Mouse (Mus musculus) heart, adult 9 months (tissue): Measurements from ENCODE around the gene Srsf10.

Experiments used
- DNase-seq, 2 experiments: peaks; one replicate each; pipeline ENCODE4 v3.0.0; 2022; ENCODE audit warnings: low spot score in 2 of 2

Srsf10 gene

GRCm38 (mm10) chr4:135855536-135856222 lies at the start of gene Srsf10:
Gene Srsf10, plus strand, starts transcription at chr4:135855747.
- peak; percentile 94 to 96 for DNase-seq

DNA sequence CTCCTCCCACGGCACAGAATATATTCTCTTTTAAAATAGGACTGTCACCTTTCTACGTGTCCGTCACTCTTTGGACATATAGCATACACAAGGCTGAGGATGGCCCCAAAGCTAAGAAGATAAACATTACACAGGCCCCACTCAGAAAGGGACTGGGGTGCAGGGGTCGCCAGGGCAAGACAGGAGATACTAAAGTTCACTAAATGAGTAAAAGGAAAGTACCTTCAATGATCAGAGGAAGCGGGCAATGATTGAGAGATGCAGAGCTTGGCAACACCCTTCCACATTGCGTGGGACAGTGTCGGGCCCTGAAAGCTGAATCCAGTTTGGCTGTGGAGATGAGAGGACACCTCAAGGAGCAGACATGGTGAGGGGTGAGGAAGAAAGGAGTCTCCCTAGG lies 40.7 kb upstream of the Srsf10 start:
- DNase-seq = no peak

DNA sequence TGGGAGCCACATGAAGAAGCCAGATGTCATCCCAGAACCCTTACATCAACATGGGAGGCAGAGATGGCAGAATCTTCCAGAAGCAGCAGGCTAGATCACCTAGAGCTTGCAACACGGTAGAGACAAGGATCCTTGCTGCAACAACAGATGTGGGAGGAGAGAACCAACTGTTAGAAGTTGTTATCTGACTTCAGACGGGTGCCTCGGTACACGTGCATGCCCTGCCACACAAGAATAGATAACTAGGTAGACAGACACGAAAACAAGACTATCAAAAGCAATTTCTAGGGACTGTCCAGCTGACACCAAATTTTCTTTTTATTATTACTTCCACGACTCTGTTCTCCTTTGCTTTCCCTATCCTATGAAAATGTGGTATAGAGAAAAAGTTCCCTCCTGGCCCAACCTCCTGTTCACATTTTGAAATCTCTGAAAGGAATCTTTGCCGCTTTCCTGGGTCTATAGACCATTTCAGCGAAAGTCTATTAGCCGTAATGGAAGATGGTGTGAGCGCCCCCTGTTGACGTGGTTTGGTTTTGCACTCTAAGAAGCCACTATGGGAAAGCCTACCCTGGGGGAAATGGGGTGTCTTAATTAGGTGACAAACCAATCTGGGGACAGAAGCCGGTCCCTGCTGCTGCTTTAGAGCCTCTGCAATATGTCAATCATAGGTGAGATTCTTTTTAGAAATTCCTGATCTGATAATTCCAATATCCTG lies 38.5 kb upstream of the Srsf10 start:
- DNase-seq = peak in 1 of 2 experiments; percentile 24

DNA sequence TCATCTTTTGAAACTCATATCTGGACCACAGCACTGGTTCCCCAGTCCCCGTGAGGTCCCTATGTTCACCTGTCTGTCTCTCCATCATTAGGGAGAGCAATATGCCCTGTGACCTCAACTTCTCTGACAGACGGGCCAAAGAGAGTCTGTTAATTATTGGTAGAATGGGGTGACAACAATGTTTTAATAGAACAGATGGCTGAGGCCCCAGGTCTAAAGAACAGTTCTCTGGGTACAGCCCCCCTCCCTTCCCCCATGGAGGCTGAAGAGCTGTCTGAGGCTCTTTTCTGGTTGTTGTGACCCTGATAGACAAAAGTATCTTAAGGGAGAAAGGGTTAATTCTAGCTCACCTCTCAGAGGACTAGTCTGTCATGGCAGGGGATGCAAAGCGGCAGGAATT lies 37.2 kb upstream of the Srsf10 start:
- DNase-seq = no peak

DNA sequence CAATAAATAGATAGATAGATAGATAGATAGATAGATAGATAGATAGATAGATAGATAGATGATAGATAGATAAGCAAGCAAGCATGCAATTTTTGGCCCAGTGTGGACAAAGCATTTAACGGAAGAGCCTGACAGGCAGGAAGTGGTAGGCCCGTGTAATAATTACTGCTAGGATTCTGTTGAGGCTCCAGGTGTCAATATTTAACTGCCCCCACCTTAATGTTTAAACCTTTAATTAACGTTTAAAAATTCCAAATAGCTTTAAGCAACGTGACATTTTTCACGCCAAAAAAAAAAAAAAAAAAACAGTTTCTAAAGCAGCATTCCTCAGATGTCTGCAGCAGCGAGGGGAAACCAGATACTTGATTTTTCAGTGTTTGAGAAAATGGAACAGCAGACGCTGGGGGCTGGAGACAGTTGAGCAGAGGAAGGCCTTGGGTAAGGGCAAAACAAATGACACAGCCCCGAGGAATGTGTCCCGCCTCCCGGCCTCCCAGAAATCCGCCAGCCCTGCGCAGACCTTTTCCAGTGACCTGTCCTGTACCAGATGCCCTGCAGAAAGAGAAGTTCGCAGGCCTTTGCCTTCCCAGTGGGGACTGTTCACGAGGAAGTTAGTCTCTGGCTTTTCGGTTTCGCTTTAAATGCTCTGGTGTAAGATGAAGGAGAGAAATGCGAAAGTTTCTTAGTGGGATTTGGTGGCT lies 35.6 kb upstream of the Srsf10 start:
- DNase-seq = peak; percentile 43 to 50

DNA sequence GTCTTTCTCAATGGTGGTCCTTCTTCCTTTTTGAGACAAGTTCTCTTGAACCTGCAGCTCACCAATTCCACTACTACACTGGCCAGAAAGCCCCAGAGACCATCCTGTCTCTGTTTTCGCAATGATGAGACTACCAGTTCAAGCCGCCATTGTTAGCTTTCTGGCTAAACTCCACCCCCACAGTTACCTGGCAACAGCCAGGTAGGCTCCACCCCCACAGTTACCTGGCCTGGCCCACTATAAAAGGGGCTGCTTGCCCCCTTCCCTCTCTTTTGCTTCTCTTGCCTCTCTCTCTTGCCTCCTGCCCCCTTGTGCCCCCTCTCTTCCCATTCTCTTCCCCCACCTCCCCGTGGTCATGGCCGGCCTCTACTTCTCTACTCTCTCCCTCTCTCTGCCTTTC lies 33.8 kb upstream of the Srsf10 start:
- no peak for DNase-seq

GRCm38 (mm10) chr4:135823298-135823697 lies 32.2 kb upstream of the Srsf10 start:
- DNase-seq = no peak

DNA sequence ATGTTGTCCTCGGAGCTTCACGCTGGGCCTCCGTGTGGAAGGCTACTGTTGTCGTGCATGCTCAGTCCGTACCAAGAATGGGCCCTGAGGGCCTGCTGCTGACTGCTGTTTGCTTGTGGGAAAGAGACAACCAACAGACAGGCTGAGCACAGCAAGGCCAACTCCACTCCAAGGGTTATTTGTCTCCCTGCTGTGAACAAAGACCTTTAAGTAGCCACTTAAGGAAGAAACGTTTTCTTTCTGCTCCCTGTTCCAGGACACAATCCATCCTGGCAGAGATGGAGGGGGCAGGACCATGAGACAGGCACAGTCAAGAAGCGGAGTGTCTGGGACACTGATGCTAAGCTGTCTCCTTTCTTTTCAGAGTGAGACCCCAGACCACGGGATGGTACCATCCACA lies 31.3 kb upstream of the Srsf10 start:
- no peak for DNase-seq

GRCm38 (mm10) chr4:135828491-135828890 lies 27.1 kb upstream of the Srsf10 start:
- peak; percentile 80 to 88 for DNase-seq

DNA sequence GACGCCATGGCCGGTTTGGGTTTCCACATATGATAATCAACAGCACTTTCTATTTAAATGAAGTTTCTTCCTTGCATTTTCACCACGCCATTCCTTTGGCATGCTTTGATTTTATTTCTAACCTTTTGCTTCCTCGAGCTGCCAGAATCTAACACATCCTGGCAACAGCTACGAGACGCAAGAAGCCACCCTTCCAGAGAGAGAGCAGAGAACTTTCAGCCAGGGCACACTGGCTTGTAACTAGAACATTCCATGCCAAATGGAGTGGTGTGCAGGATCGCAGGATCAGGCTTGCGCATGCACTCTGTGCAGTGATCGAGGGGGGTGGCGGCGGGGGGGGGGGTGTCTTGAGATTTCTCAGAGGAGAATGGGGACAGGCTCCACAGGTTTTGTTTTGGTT lies 23.5 kb upstream of the Srsf10 start:
- DNase-seq = peak; percentile 42 to 48

DNA sequence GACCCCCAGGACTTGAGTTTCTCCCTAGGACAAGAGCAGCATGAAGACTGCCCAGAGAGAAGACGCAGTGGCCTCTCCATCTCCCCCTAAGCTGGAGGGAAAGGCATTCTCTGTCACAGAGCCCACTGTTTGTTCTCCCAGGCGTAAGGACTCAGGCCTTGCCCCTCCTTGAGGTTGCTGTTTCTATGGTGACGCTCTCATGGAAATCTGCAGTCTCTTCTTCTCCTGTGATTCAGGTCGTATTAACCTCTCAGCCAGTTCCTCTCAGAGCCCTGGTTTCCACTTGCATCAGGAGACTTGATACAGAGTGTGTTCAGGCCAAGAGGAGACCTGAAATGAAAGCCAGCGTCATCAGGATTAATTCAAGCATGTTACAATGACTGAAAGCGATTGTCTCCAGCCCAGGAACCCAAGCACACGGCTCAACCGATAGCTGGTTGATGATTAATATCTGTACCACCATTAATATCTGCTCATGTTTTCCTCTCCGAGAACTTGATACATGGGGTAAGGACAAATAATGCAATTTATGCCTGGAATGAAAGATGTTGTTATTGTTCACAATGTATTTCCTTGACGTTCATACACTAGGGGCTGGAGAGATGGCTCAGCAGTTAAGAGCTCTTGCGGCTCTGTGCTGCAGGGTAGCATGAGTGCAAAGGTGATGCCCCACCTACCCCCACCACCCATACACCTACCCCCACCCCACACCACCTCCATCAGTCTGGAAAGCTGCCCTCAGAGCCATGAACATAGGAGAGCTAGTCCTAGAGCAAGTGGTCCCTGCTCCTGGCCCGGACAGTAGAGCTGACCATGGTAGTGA lies 22.0 kb upstream of the Srsf10 start:
- DNase-seq = no peak

DNA sequence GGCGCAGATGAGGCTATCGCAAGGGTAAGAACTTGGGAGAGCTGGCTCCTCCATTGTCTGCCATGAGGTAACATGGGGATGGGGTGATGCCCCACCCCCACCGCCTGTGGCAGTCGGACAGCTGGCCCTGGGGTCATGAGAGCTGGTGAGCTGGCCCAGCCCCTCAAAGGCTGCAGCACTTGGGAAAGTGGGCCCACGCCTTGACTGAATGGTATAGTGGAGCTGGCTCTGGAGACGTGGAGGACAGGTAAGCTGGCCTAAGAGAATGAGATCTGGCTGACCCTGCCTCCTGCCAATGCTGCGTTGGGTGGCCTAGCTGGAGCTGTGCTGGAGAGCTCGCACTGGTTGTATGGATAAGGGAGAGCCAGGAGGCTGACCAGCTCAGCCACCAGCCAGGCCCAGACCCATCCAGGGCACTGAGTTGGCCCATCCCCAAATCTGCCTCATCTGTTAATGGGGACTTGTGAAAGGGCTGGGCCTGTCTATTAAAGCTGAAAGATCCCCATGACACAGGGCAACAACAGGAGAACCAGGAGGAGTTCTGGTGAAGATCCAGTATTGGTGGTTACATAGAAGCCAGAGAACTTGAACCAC lies 21.3 kb upstream of the Srsf10 start:
- no peak for DNase-seq

GRCm38 (mm10) chr4:135838925-135839292 lies 16.6 kb upstream of the Srsf10 start:
- DNase-seq = no peak

DNA sequence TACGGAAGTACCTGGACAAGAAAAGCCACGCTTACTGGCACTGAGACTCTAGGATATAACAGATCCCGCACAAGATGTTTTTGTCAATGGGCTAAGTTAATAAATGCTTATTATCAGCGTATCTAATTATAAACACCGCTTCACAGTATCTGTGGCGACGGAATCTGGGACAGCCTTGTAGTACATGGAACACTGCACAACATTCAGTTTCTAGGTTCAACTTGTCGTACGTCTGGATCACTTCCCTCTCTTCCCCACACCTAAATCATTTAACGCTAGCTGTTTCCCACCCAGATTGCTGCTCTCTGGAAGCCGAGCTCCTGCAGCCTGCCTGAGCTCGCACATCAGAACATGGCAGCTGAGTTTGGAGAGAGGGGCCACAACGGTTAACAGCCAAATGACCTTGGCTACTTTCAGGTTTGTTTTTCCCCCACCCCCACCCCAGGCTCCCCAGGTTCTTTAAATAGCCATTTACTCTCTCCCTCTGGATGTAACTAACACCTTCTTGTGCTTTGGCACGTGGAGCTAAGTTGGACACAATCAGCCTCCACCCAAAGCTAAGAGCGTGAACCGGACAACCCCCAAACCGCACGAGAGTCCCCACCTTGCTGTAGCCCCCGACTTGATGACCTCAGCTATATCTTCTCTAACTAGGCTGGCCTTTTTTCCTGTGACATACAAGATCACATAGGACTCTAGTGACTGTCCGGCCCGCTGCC lies 16.1 kb upstream of the Srsf10 start:
- DNase-seq = peak; percentile 46 to 54

GRCm38 (mm10) chr4:135844400-135844799 lies 11.1 kb upstream of the Srsf10 start:
- DNase-seq = no peak

DNA sequence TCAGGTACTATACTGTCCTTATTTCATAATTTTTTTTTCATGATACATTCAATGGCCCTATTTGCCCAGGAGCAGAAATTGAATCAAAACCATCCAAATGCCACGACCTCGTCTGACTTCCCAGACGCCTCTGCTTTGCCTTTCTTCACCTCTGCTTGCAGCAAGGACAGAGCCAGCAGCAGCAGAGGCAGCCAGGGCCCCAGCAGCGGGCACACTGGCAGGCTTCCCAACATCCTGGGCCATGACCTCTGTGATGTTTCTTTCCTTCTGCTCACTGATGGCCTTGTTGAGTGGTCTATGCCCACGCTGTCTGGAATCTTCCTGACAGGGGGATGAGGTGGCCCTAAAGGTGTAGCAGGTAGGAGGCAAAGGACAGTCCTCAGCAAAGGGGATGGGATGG lies 8.0 kb upstream of the Srsf10 start:
- DNase-seq = peak in 1 of 2 experiments; percentile 32

- DNase-seq = no peak
Observed at GRCm38 (mm10) chr4:135850411-135851095, 5.0 kb upstream of the Srsf10 start.

GRCm38 (mm10) chr4:135851942-135852341 lies 3.6 kb upstream of the Srsf10 start:
- DNase-seq = no peak

GRCm38 (mm10) chr4:135853987-135854546 lies 1.5 kb upstream of the Srsf10 start:
- no peak for DNase-seq

DNA sequence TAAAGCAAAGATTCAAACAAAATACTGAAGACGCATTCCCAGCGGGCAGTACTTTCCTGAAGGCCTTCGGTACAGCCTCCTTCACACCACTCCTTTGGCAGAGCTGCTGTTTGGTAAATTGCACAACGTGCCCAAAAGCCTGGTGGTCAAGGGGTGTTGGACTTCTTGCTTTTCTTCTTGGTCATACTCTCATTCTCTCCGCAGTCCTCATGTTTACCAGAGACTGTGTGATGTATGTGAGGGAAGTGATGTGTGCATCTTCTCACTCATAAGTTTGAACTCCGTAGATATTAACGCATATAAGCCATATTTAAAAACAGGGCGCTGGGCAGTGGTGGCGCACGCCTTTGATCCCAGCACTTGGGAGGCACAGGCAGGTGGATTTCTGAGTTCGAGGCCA lies 917 bp upstream of the Srsf10 start:
- no peak for DNase-seq
